In the genomic region with DNA sequence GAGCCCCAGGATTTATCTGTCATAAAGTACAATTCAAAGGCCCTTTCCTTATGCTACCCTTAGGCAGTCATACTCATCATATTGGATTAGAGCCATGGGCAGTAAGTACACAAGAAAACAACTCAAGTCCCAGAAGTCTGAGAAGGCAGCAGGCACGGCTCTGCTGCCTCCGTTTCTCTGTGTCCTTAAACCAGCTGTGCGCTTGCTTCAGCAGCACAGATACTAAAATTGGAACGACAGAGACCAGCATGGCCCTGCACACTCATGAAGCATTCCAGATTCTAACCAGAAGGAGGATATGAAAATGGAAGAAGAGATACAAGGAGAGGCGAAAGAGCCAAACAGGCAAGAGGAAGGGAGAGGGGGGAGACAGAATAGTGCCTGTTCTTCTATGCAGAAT, we compare ENCODE assay signal across 23 mouse cellular contexts.
DNase-seq lines count a peak whose midpoint lies in the region; ATAC-seq lines count a peak whose summit lies in the region.
"Had no signal": no experiment of that assay in that cellular context is flagged by ENCODE, and none has a peak within 500 bp of the region (broad histone marks: within the 10 kb centered on the region; RNA-seq: fewer than 3 reads in every experiment).

No protein-coding gene starts in this region.

- no peaks in the 10 kb centered on the region for H3K9me3 ChIP-seq in hindbrain, embryonic 15.5 days
- no peaks in the 10 kb centered on the region for H3K9me3 ChIP-seq in hindbrain, embryonic 11.5 days (ENCODE audit: control insufficient read depth, low read length)
- H3K9me3 ChIP-seq in midbrain, embryonic 16.5 days (replicated peaks; ENCODE audit: control insufficient read depth, low read length, poor library complexity, severe bottlenecking) = no peaks in the 10 kb centered on the region
- no peaks in the 10 kb centered on the region for H3K9me3 ChIP-seq in midbrain, embryonic 10.5 days (replicated peaks)
- H3K9me3 ChIP-seq: embryonic facial prominence, embryonic 15.5 days; forebrain, embryonic 10.5 days; hindbrain, embryonic 10.5 days; limb, embryonic 15.5 days; liver, embryonic 15.5 days; midbrain, embryonic 15.5 days had no signal

- DNase-seq in heart, adult 11 months = peak; percentile 91
- DNase-seq in heart, postnatal 10 days = no peak
- no peak for DNase-seq in hindbrain, embryonic 11.5 days (ENCODE audit: low spot score)
- no peak for DNase-seq in midbrain, embryonic 10.5 days (ENCODE audit: low spot score)
- no peak for DNase-seq in natural killer cell, adult 2 months (ENCODE audit: low spot score in 2 of 2)
- DNase-seq: adrenal gland, postnatal 25 days; B cell, adult 2 months; cerebellum, adult 11-12 months; cerebellum, postnatal 25 days; kidney, adult 18-20 months; kidney, postnatal 10 days; right cerebral cortex, postnatal 4 days; thymus, postnatal 4 days had no signal

- H3K27me3 ChIP-seq in hindbrain, embryonic 15.5 days = no peaks in the 10 kb centered on the region
- no peaks in the 10 kb centered on the region for H3K27me3 ChIP-seq in hindbrain, embryonic 11.5 days (ENCODE audit: control insufficient read depth, insufficient read depth, low read length)
- H3K27me3 ChIP-seq in midbrain, embryonic 16.5 days (ENCODE audit: control insufficient read depth, insufficient read depth, low read depth, low read length) = no peaks in the 10 kb centered on the region
- H3K27me3 ChIP-seq in midbrain, embryonic 10.5 days (ENCODE audit: low read depth, poor library complexity, severe bottlenecking) = no peaks in the 10 kb centered on the region
- H3K27me3 ChIP-seq: embryonic facial prominence, embryonic 15.5 days; limb, embryonic 15.5 days; liver, embryonic 15.5 days; midbrain, embryonic 15.5 days had no signal

- intact Hi-C loops in heart, postnatal 10 days (cut with DNase I) = no loop called here

- H3K9ac ChIP-seq in hindbrain, embryonic 15.5 days = no peak overlapping the region
- H3K9ac ChIP-seq in hindbrain, embryonic 11.5 days (ENCODE audit: low read depth, low read length) = no peak overlapping the region
- H3K9ac ChIP-seq in midbrain, embryonic 16.5 days (ENCODE audit: low read depth, low read length) = 0 out of 2 replicates have a peak overlapping the region, but pooled peaks have one; percentile 20
- H3K9ac ChIP-seq: embryonic facial prominence, embryonic 15.5 days; limb, embryonic 15.5 days; liver, embryonic 15.5 days; midbrain, embryonic 15.5 days had no signal

- ATAC-seq in hindbrain, embryonic 15.5 days (ENCODE audit: low FRiP score, low read depth) = no peak
- no peak for ATAC-seq in hindbrain, embryonic 11.5 days (ENCODE audit: low FRiP score)
- no peak for ATAC-seq in midbrain, embryonic 16.5 days
- 0 out of 2 replicates have a peak, but pooled peaks have one; percentile 26 for ATAC-seq in megakaryocyte-erythroid progenitor cell, adult 5-6 weeks (replicated peaks; ENCODE audit: low FRiP score, low TSS enrichment, poor library complexity, severe bottlenecking)
- ATAC-seq: lung, postnatal 0 days; midbrain, embryonic 15.5 days had no signal

- H3K4me1 ChIP-seq in hindbrain, embryonic 15.5 days (replicated peaks) = no peaks in the 10 kb centered on the region
- H3K4me1 ChIP-seq in hindbrain, embryonic 11.5 days (replicated peaks; ENCODE audit: control insufficient read depth, insufficient read depth, low read length) = no peaks in the 10 kb centered on the region
- peaks cover 6% of the 10 kb centered on the region for H3K4me1 ChIP-seq in midbrain, embryonic 16.5 days (ENCODE audit: control insufficient read depth, insufficient read depth, low read length)
- no peaks in the 10 kb centered on the region for H3K4me1 ChIP-seq in midbrain, embryonic 10.5 days
- H3K4me1 ChIP-seq: embryonic facial prominence, embryonic 15.5 days; forebrain, embryonic 10.5 days; hindbrain, embryonic 10.5 days had no signal

- 0 out of 2 replicates have a peak overlapping the region, but pooled peaks have one; percentile 11 for H3K27ac ChIP-seq in hindbrain, embryonic 15.5 days (replicated peaks)
- H3K27ac ChIP-seq in hindbrain, embryonic 11.5 days (ENCODE audit: low read depth, low read length) = no peak overlapping the region
- no peak overlapping the region for H3K27ac ChIP-seq in midbrain, embryonic 16.5 days (ENCODE audit: low read length)
- H3K27ac ChIP-seq in midbrain, embryonic 10.5 days (replicated peaks) = no peak overlapping the region
- H3K27ac ChIP-seq: embryonic facial prominence, embryonic 15.5 days; forebrain, embryonic 10.5 days; hindbrain, embryonic 10.5 days; limb, embryonic 15.5 days; liver, embryonic 15.5 days; midbrain, embryonic 15.5 days had no signal

- H3K36me3 ChIP-seq in hindbrain, embryonic 15.5 days = no peaks in the 10 kb centered on the region
- no peaks in the 10 kb centered on the region for H3K36me3 ChIP-seq in hindbrain, embryonic 11.5 days (ENCODE audit: control insufficient read depth, insufficient read depth, low read length)
- no peaks in the 10 kb centered on the region for H3K36me3 ChIP-seq in midbrain, embryonic 16.5 days (ENCODE audit: control insufficient read depth, insufficient read depth, low read length)
- H3K36me3 ChIP-seq in midbrain, embryonic 10.5 days = no peaks in the 10 kb centered on the region
- H3K36me3 ChIP-seq: embryonic facial prominence, embryonic 15.5 days; forebrain, embryonic 10.5 days; hindbrain, embryonic 10.5 days; limb, embryonic 15.5 days; liver, embryonic 15.5 days; midbrain, embryonic 15.5 days had no signal

- H3K4me3 ChIP-seq in hindbrain, embryonic 15.5 days = no peak overlapping the region
- no peak overlapping the region for H3K4me3 ChIP-seq in hindbrain, embryonic 11.5 days (ENCODE audit: low read depth, low read length)
- no peak overlapping the region for H3K4me3 ChIP-seq in midbrain, embryonic 16.5 days (ENCODE audit: low read depth, low read length)
- H3K4me3 ChIP-seq in midbrain, embryonic 10.5 days = no peak overlapping the region
- H3K4me3 ChIP-seq: embryonic facial prominence, embryonic 15.5 days; forebrain, embryonic 10.5 days; hindbrain, embryonic 10.5 days; limb, embryonic 15.5 days; liver, embryonic 15.5 days; midbrain, embryonic 15.5 days had no signal

- WGBS in hindbrain, embryonic 15.5 days = 68% methylated on average over 5 of the region's 5 CpGs
- 86% methylated on average over 5 of the region's 5 CpGs for WGBS in hindbrain, embryonic 11.5 days
- WGBS in midbrain, embryonic 16.5 days = 65% methylated on average over 5 of the region's 5 CpGs
- 85% methylated on average over 5 of the region's 5 CpGs for WGBS in midbrain, embryonic 10.5 days

- no peak overlapping the region for H3K4me2 ChIP-seq in hindbrain, embryonic 15.5 days
- H3K4me2 ChIP-seq in hindbrain, embryonic 11.5 days (replicated peaks; ENCODE audit: low read depth, low read length) = no peak overlapping the region
- no peak overlapping the region for H3K4me2 ChIP-seq in midbrain, embryonic 16.5 days (ENCODE audit: low read length)
- H3K4me2 ChIP-seq: embryonic facial prominence, embryonic 15.5 days; limb, embryonic 15.5 days; liver, embryonic 15.5 days; midbrain, embryonic 15.5 days had no signal
